Mouse (Mus musculus) neural tube, embryonic 13.5 days (tissue): ENCODE measurements around the gene Helz2. TPM values are rescaled to one million over a fixed set of nuclear protein-coding genes. Genes with fewer than 3 reads are reported as not detected.

ENCODE experiments used
- ATAC-seq: fragments of 200-750 bp; cut with Nextera tagmentation; 2 replicates; pipeline ENCODE4 v1.8.0; 2017; ENCODE audit warnings: low read depth, mild to moderate bottlenecking, moderate TSS enrichment, moderate library complexity
- H3K27ac ChIP-seq: fragments of 300-500 bp; sonication (generic); replicated peaks from 2 replicates; pipeline ENCODE4 v1.5.1; 2015; ENCODE audit warnings: moderate library complexity, mild to moderate bottlenecking, inconsistent platforms
- H3K27me3 ChIP-seq: fragments of 300-500 bp; sonication (generic); 2 replicates; pipeline ENCODE4 v1.6.1; 2015; ENCODE audit warnings: mild to moderate bottlenecking, inconsistent platforms
- H3K36me3 ChIP-seq: fragments of 300-500 bp; sonication (generic); 2 replicates; pipeline ENCODE4 v1.6.1; 2015; ENCODE audit warnings: mild to moderate bottlenecking, inconsistent platforms
- H3K4me1 ChIP-seq: fragments of 300-500 bp; sonication (generic); replicated peaks from 2 replicates; pipeline ENCODE4 v1.6.1; 2015; ENCODE audit warnings: inconsistent platforms
- H3K4me2 ChIP-seq: fragments of 300-500 bp; sonication (generic); 2 replicates; pipeline ENCODE4 v1.6.1; 2015; ENCODE audit warnings: inconsistent platforms, mild to moderate bottlenecking, moderate library complexity
- H3K4me3 ChIP-seq: fragments of 300-500 bp; sonication (generic); 2 replicates; pipeline ENCODE4 v1.5.1; 2015; ENCODE audit warnings: mild to moderate bottlenecking, inconsistent platforms
- H3K9ac ChIP-seq: fragments of 300-500 bp; sonication (generic); 2 replicates; pipeline ENCODE4 v1.6.1; 2015; ENCODE audit warnings: moderate library complexity, mild to moderate bottlenecking, inconsistent platforms
- H3K9me3 ChIP-seq: fragments of 300-500 bp; sonication (generic); 2 replicates; pipeline ENCODE4 v1.6.1; 2016; ENCODE audit warnings: inconsistent platforms
- WGBS: fragments of 180-500 bp; shearing (Covaris S2); methylation state at CpG from one replicate; pipeline ENCODE4 v1.1.7; 2015; 5-methylcytosine and 5-hydroxymethylcytosine counted together
- polyA plus RNA-seq: library from polyadenylated mRNA; unstranded; fragments of >200 nt; fragmentation: Nextera tagmentation; extraction: Ambion mirVana; gene quantifications from 2 replicates; pipeline ENCODE4 v1.2.1, GENCODE M21; 2015

Gene Helz2
- polyA plus RNA-seq, 1 experiment from 2014 or later: 0.22 TPM

GRCm38 (mm10) chr2:181266839-181267238 lies 25.0 kb upstream of the Helz2 start:
- Histone ChIP-seq H3K27ac (no peak overlapping the region), H3K27me3 (no peaks in the 10 kb centered on the region), H3K4me2 (no peak overlapping the region), H3K4me3 (no peak overlapping the region), H3K9ac (no peak overlapping the region), H3K36me3 (peaks cover 79% of the 10 kb centered on the region), H3K4me1 (no peaks in the 10 kb centered on the region), H3K9me3 (no peaks in the 10 kb centered on the region)
- WGBS: 94% methylated on average over 2 of the region's 2 CpGs
- no peak for ATAC-seq

GRCm38 (mm10) chr2:181253248-181253647 lies 11.4 kb upstream of the Helz2 start:
- Histone ChIP-seq H3K4me3 (no peak overlapping the region), H3K27me3 (no peaks in the 10 kb centered on the region), H3K4me1 (no peaks in the 10 kb centered on the region), H3K9me3 (no peaks in the 10 kb centered on the region), H3K27ac (no peak overlapping the region), H3K9ac (no peak overlapping the region), H3K4me2 (no peak overlapping the region), H3K36me3 (peaks cover 73% of the 10 kb centered on the region)
- no peak for ATAC-seq
- WGBS: 89% methylated on average over 1 of the region's 1 CpGs

GRCm38 (mm10) chr2:181251841-181252240 lies 10.0 kb upstream of the Helz2 start:
- WGBS: 89% methylated on average over 1 of the region's 1 CpGs
- no peak overlapping the region for H3K4me3 ChIP-seq
- H3K27me3 ChIP-seq: no peaks in the 10 kb centered on the region
- no peak overlapping the region for H3K9ac ChIP-seq
- H3K9me3 ChIP-seq: no peaks in the 10 kb centered on the region
- peaks cover 60% of the 10 kb centered on the region for H3K36me3 ChIP-seq
- ATAC-seq: no peak
- no peak overlapping the region for H3K4me2 ChIP-seq
- no peaks in the 10 kb centered on the region for H3K4me1 ChIP-seq
- no peak overlapping the region for H3K27ac ChIP-seq

- no peak overlapping the region for H3K27ac ChIP-seq
- no peak for ATAC-seq
These were observed 7.4 kb upstream of the Helz2 start for GRCm38 (mm10) chr2:181249217-181249616.

GRCm38 (mm10) chr2:181245031-181245430 lies 3.2 kb upstream of the Helz2 start:
- 21% methylated on average over 2 of the region's 2 CpGs for WGBS

More at GRCm38 (mm10) chr2:181249217-181249616, 7.4 kb upstream of the Helz2 start:
- H3K4me2 ChIP-seq: no peak overlapping the region
- no peak overlapping the region for H3K4me3 ChIP-seq
- H3K9ac ChIP-seq: no peak overlapping the region
- no peaks in the 10 kb centered on the region for H3K9me3 ChIP-seq
- H3K27me3 ChIP-seq: no peaks in the 10 kb centered on the region
- 91% methylated on average over 10 of the region's 10 CpGs for WGBS
- H3K36me3 ChIP-seq: peaks cover 36% of the 10 kb centered on the region
- no peaks in the 10 kb centered on the region for H3K4me1 ChIP-seq

GRCm38 (mm10) chr2:181243706-181244394 lies 2.0 kb upstream of the Helz2 start:
- Histone ChIP-seq H3K9me3 (no peaks in the 10 kb centered on the region), H3K27ac (no peak overlapping the region)
- 44% methylated on average over 11 of the region's 11 CpGs for WGBS

More at GRCm38 (mm10) chr2:181245031-181245430, 3.2 kb upstream of the Helz2 start:
- Histone ChIP-seq H3K9me3 (no peaks in the 10 kb centered on the region), H3K9ac (no peak overlapping the region), H3K27ac (no peak overlapping the region), H3K4me2 (no peak overlapping the region), H3K27me3 (no peaks in the 10 kb centered on the region), H3K4me3 (no peak overlapping the region), H3K36me3 (no peaks in the 10 kb centered on the region), H3K4me1 (peaks cover 8% of the 10 kb centered on the region)
- no peak for ATAC-seq

GRCm38 (mm10) chr2:181242314-181242665 lies 463 bp upstream of the Helz2 start:
- Histone ChIP-seq H3K4me3 (no peak overlapping the region), H3K4me2 (peak overlapping the region; percentile 51), H3K27me3 (no peaks in the 10 kb centered on the region), H3K9me3 (no peaks in the 10 kb centered on the region), H3K4me1 (peaks cover 8% of the 10 kb centered on the region), H3K36me3 (no peaks in the 10 kb centered on the region), H3K27ac (no peak overlapping the region), H3K9ac (no peak overlapping the region)
- ATAC-seq: no peak
- 71% methylated on average over 3 of the region's 3 CpGs for WGBS

More at GRCm38 (mm10) chr2:181243706-181244394, 2.0 kb upstream of the Helz2 start:
- no peak overlapping the region for H3K9ac ChIP-seq
- no peak overlapping the region for H3K4me2 ChIP-seq
- peaks cover 8% of the 10 kb centered on the region for H3K4me1 ChIP-seq
- H3K27me3 ChIP-seq: no peaks in the 10 kb centered on the region
- H3K36me3 ChIP-seq: no peaks in the 10 kb centered on the region
- H3K4me3 ChIP-seq: no peak overlapping the region
- no peak for ATAC-seq

- 0 out of 2 replicates have a peak overlapping the region, but pooled peaks have one; percentile 32 for H3K4me3 ChIP-seq
- 91% methylated on average over 13 of the region's 13 CpGs for WGBS
- no peak overlapping the region for H3K9ac ChIP-seq
- H3K36me3 ChIP-seq: no peaks in the 10 kb centered on the region
- H3K9me3 ChIP-seq: no peaks in the 10 kb centered on the region
- ATAC-seq: no peak
- no peaks in the 10 kb centered on the region for H3K27me3 ChIP-seq
- no peak overlapping the region for H3K27ac ChIP-seq
- H3K4me2 ChIP-seq: no peak overlapping the region
- peaks cover 8% of the 10 kb centered on the region for H3K4me1 ChIP-seq
These were observed 904 bp downstream of the Helz2 start for GRCm38 (mm10) chr2:181240806-181241440.

- H3K4me2 ChIP-seq: no peak overlapping the region
- H3K9ac ChIP-seq: no peak overlapping the region
- H3K9me3 ChIP-seq: no peaks in the 10 kb centered on the region
- H3K4me1 ChIP-seq: peaks cover 8% of the 10 kb centered on the region
- no peak for ATAC-seq
- H3K27me3 ChIP-seq: no peaks in the 10 kb centered on the region
- 93% methylated on average over 9 of the region's 9 CpGs for WGBS
- no peak overlapping the region for H3K4me3 ChIP-seq
- H3K36me3 ChIP-seq: no peaks in the 10 kb centered on the region
- no peak overlapping the region for H3K27ac ChIP-seq
These were observed 2.6 kb downstream of the Helz2 start for GRCm38 (mm10) chr2:181239261-181239660.

- 64% methylated on average over 2 of the region's 2 CpGs for WGBS
- no peak overlapping the region for H3K9ac ChIP-seq
- H3K27ac ChIP-seq: no peak overlapping the region
- H3K9me3 ChIP-seq: no peaks in the 10 kb centered on the region
- H3K4me3 ChIP-seq: no peak overlapping the region
- no peak overlapping the region for H3K4me2 ChIP-seq
- H3K4me1 ChIP-seq: peaks cover 8% of the 10 kb centered on the region
- H3K36me3 ChIP-seq: no peaks in the 10 kb centered on the region
- H3K27me3 ChIP-seq: no peaks in the 10 kb centered on the region
- no peak for ATAC-seq
These were observed 3.0 kb downstream of the Helz2 start for GRCm38 (mm10) chr2:181238861-181239260.

GRCm38 (mm10) chr2:181238091-181238610 lies 3.7 kb downstream of the Helz2 start:
- no peak for ATAC-seq
- Histone ChIP-seq H3K4me1 (peaks cover 8% of the 10 kb centered on the region), H3K9me3 (no peaks in the 10 kb centered on the region), H3K9ac (no peak overlapping the region), H3K36me3 (no peaks in the 10 kb centered on the region), H3K4me3 (no peak overlapping the region), H3K27ac (no peak overlapping the region), H3K27me3 (no peaks in the 10 kb centered on the region), H3K4me2 (no peak overlapping the region)
- WGBS: 78% methylated on average over 10 of the region's 10 CpGs

- 89% methylated on average over 17 of the region's 17 CpGs for WGBS
These were observed 4.4 kb downstream of the Helz2 start for GRCm38 (mm10) chr2:181237251-181238014.

More at GRCm38 (mm10) chr2:181237251-181238014, 4.4 kb downstream of the Helz2 start:
- H3K9ac ChIP-seq: no peak overlapping the region
- H3K9me3 ChIP-seq: no peaks in the 10 kb centered on the region
- ATAC-seq: no peak
- no peak overlapping the region for H3K4me2 ChIP-seq
- peaks cover 8% of the 10 kb centered on the region for H3K4me1 ChIP-seq
- no peaks in the 10 kb centered on the region for H3K36me3 ChIP-seq
- H3K4me3 ChIP-seq: no peak overlapping the region
- H3K27me3 ChIP-seq: no peaks in the 10 kb centered on the region
- H3K27ac ChIP-seq: no peak overlapping the region
